Mouse (Mus musculus) embryonic facial prominence, embryonic 11.5 days (tissue): Measurements from ENCODE around the gene Pla1a. TPM values are rescaled to one million over a fixed set of nuclear protein-coding genes. Genes with fewer than 3 reads are reported as not detected.

Source experiments
- ATAC-seq: fragments of 200-750 bp; cut with Nextera tagmentation; replicated peaks from 2 replicates; pipeline ENCODE4 v1.8.0; 2017; ENCODE audit warnings: low read depth; ENCODE audit not compliant: insufficient number of reproducible peaks, low FRiP score, low TSS enrichment
- DNase-seq: peaks from one replicate; pipeline ENCODE4 v3.0.0-alpha.2; 2015; ENCODE audit warnings: low spot score
- H3K27ac ChIP-seq: fragments of 300-500 bp; sonication (generic); replicated peaks from 2 replicates; pipeline ENCODE4 v1.5.1; 2014; ENCODE audit warnings: mild to moderate bottlenecking, low read depth, low read length, control low read depth
- H3K27me3 ChIP-seq: fragments of 300-500 bp; sonication (generic); 2 replicates; pipeline ENCODE4 v1.6.1; 2014; ENCODE audit warnings: mild to moderate bottlenecking, low read length, moderate library complexity, mixed read lengths; ENCODE audit not compliant: control insufficient read depth, insufficient read depth
- H3K36me3 ChIP-seq: fragments of 300-500 bp; sonication (generic); replicated peaks from 2 replicates; pipeline ENCODE4 v1.6.1; 2014; ENCODE audit warnings: low read depth, mild to moderate bottlenecking, low read length, moderate library complexity, mixed read lengths; ENCODE audit not compliant: control insufficient read depth, insufficient read depth
- H3K4me1 ChIP-seq: fragments of 300-500 bp; sonication (generic); 2 replicates; pipeline ENCODE4 v1.6.1; 2014; ENCODE audit warnings: low read length, mixed read lengths; ENCODE audit not compliant: control insufficient read depth, insufficient read depth
- H3K4me2 ChIP-seq: fragments of 300-500 bp; sonication (generic); 2 replicates; pipeline ENCODE4 v1.6.1; 2014; ENCODE audit warnings: low read depth, mild to moderate bottlenecking, control low read depth, low read length, moderate library complexity
- H3K4me3 ChIP-seq: fragments of 300-500 bp; sonication (generic); 2 replicates; pipeline ENCODE4 v1.5.1; 2014; ENCODE audit warnings: low read depth, low read length, control low read depth
- H3K9ac ChIP-seq: fragments of 300-500 bp; sonication (generic); replicated peaks from 2 replicates; pipeline ENCODE4 v1.6.1; 2014; ENCODE audit warnings: mild to moderate bottlenecking, control low read depth, low read length
- H3K9me3 ChIP-seq: fragments of 300-500 bp; sonication (generic); replicated peaks from 2 replicates; pipeline ENCODE4 v1.6.1; 2016; ENCODE audit warnings: mild to moderate bottlenecking, low read length, inconsistent platforms, mixed read lengths; ENCODE audit not compliant: control insufficient read depth
- WGBS: fragments of 180-500 bp; shearing (Covaris S2); extraction: QIAGEN DNeasy Blood & Tissue Kit; methylation state at CpG from one replicate; pipeline ENCODE4 v1.1.7; 2014; 5-methylcytosine and 5-hydroxymethylcytosine counted together
- polyA plus RNA-seq: library from polyadenylated mRNA; unstranded; fragments of >200 nt; fragmentation: Nextera tagmentation; extraction: Ambion mirVana; gene quantifications from 2 replicates; pipeline ENCODE4 v1.2.1, GENCODE M21; 2014

Gene Pla1a
- polyA plus RNA-seq, 1 experiment from 2014 or later = not detected

DNA sequence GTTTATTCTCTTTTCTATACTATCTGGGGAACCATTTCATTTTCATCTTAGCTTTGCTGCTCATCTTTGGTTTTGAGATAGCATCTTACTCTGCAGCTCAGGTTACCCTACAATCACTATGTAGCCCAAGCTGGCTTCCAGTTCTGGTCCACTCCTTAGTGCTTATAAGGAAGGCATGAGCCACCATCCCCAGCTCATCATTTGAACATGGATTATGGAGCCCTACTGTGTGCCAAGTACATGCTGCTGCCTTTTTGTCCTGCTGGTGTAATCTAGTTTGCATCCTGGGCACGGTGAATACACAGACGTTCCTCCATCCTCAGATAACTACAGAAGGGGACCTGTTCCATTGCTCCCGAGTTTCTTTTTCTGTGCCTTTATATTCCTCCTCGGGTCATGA, 60.1 kb downstream of the Pla1a start:
- H3K9me3 ChIP-seq = no peaks in the 10 kb centered on the region
- no peak overlapping the region for H3K27ac ChIP-seq
- no peak overlapping the region for H3K4me3 ChIP-seq
- no peak overlapping the region for H3K9ac ChIP-seq
- no peaks in the 10 kb centered on the region for H3K27me3 ChIP-seq
- no peaks in the 10 kb centered on the region; the same call in 1 of the 2 replicates for H3K4me1 ChIP-seq
- ATAC-seq (no peak), DNase-seq (no peak)
- WGBS = 83% methylated on average over 4 of the region's 4 CpGs
- H3K36me3 ChIP-seq = no peaks in the 10 kb centered on the region
- no peak overlapping the region for H3K4me2 ChIP-seq

DNA sequence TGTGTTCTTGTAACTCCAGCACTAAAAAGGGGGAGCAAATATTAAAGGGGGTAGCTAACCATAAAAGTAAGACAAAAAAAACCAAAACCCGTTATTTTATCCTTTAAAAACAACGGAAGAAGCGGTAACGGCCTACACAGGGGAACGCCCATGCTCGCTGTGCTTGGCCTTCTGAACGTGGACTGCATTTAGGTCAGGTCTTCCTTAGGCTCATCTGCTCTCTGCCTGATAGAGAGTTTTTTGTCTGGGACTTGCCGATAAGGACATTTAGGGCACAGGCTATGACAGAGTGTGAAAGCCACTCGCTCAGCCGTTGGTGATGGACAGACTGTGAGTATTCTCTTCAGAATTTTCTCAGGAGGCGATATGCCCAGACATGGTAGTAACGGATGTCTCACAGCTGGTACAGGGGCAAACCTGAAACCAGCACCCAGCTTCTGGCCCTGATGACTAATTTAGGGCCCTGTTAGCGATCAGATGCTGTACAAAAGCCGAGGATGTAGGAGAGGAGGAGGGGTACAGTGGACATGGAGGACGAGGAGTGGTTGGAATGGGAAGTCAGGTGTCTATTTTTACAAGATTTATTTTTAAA, 61.1 kb downstream of the Pla1a start:
- H3K4me2 ChIP-seq = no peak overlapping the region
- H3K27me3 ChIP-seq = no peaks in the 10 kb centered on the region
- H3K4me1 ChIP-seq = no peaks in the 10 kb centered on the region; the same call in 1 of the 2 replicates
- no peaks in the 10 kb centered on the region for H3K9me3 ChIP-seq
- 90% methylated on average over 15 of the region's 15 CpGs for WGBS
- H3K27ac ChIP-seq = no peak overlapping the region
- H3K9ac ChIP-seq = no peak overlapping the region
- ATAC-seq (no peak), DNase-seq (no peak)
- H3K4me3 ChIP-seq = no peak overlapping the region
- no peaks in the 10 kb centered on the region for H3K36me3 ChIP-seq

DNA sequence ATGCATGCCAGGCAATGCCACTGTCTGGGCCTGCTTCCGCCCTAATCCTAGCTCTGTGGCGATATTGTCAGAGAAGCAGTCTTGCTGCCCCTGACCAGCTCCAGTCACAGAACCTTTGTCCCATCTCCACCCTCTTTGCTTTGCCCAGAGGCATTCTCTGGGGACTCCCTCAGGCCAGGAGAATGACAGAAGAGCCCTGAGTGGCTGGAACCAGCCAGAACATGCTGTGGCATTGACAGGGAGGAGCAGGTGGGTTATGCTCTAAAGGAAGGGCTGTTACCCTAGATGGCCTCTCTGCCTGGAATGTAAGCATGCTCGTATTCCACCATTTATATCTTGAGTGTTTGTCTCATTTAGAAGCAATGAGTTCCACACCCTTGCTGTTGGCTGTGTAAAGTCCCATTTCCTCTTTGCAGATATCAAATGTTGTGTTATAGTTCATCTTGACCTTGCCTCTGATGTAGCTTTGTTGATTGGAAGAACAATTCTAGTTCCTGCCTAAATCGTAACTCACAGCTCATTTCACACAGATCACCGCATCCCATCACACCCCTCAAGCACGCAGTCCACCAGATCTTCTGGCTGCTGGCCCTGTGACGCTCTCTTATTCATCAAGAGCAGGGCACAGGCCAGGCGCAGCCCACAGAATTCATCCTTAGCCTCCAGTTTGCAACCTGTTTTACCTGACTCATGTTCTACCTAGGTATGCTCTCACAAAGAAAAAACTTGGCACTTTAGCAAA, 62.1 kb downstream of the Pla1a start:
- ATAC-seq = no peak
- H3K4me2 ChIP-seq = no peak overlapping the region
- H3K4me3 ChIP-seq = no peak overlapping the region
- H3K27ac ChIP-seq = no peak overlapping the region
- 81% methylated on average over 8 of the region's 8 CpGs for WGBS
- DNase-seq = no peak
- H3K9ac ChIP-seq = no peak overlapping the region
- no peaks in the 10 kb centered on the region for H3K9me3 ChIP-seq
- no peaks in the 10 kb centered on the region for H3K4me1 ChIP-seq
- no peaks in the 10 kb centered on the region for H3K27me3 ChIP-seq
- H3K36me3 ChIP-seq = no peaks in the 10 kb centered on the region

DNA sequence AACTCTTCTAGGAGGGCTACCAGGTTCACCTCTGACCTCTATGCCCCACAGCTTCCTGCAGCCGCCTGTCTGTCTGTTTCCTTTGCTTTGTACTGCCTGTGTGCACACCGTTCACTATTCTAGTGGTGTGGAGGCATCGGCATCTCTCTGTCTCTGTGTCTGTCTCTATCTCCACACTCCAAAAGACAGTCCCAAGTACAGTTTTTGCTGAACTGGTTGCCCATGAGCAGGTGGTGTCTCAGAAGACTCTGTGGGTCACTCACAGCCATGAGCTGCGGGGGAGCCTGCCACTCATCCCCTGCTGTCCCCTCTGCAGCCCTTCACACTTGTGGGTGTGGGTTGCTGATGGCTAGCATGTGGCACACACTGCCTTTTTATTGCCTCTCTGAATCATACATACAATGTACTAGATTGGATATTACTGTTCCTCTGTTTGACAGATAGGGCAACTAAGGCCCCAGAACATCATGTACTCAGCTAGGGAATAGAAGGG, 62.9 kb downstream of the Pla1a start:
- 70% methylated on average over 4 of the region's 4 CpGs for WGBS
- H3K4me3 ChIP-seq = no peak overlapping the region
- ATAC-seq (no peak), DNase-seq (no peak)
- H3K4me1 ChIP-seq = no peaks in the 10 kb centered on the region
- no peaks in the 10 kb centered on the region for H3K36me3 ChIP-seq
- H3K9ac ChIP-seq = no peak overlapping the region
- H3K9me3 ChIP-seq = no peaks in the 10 kb centered on the region
- no peaks in the 10 kb centered on the region for H3K27me3 ChIP-seq
- H3K27ac ChIP-seq = no peak overlapping the region
- no peak overlapping the region for H3K4me2 ChIP-seq

DNA sequence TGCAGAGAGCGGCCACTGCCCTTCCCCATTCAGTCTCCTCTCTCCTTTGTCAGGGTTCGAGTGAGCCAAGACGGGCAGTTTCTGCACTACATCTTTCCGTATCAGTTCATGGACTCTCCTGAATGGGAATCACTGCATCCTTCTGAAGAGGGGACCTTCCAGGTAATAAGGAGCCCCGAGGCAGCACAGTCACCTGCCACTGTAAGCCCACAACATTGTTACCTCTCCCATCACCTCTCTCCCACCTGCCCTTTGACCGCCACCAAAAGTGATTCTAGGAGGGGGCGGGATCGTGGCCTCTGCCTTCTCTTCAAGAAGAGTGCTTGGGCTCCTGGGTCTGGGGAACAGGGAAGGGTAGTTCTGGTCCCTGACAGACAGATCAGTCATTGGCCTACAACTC, 63.5 kb downstream of the Pla1a start:
- 90% methylated on average over 8 of the region's 8 CpGs for WGBS
- ATAC-seq (no peak), DNase-seq (no peak)
- Histone ChIP-seq H3K4me2 (no peak overlapping the region), H3K9me3 (no peaks in the 10 kb centered on the region), H3K36me3 (no peaks in the 10 kb centered on the region), H3K4me1 (no peaks in the 10 kb centered on the region), H3K9ac (no peak overlapping the region), H3K4me3 (no peak overlapping the region), H3K27me3 (no peaks in the 10 kb centered on the region), H3K27ac (no peak overlapping the region)

DNA sequence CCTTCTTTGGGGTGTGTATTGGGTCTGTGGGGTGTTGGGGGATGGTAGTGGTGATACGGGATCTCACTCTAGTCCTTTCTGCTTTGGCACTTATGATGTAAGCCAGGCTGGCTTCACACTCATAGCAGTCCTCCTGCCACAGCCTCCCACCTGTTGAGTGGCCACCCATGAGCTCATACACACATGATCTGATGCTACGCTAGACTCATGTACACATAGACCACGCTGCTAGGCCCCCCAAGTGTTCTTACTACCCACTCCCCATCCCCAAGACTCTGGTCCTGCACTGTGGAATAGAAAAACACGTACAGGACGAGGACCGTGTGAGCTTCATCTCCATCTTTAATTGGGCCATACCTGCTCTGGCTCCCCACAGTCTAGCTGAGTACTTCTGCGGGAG, 63.9 kb downstream of the Pla1a start:
- H3K27me3 ChIP-seq = no peaks in the 10 kb centered on the region
- H3K4me3 ChIP-seq = no peak overlapping the region
- 83% methylated on average over 7 of the region's 7 CpGs for WGBS
- no peak overlapping the region for H3K9ac ChIP-seq
- no peaks in the 10 kb centered on the region for H3K4me1 ChIP-seq
- H3K27ac ChIP-seq = no peak overlapping the region
- no peak for ATAC-seq
- DNase-seq = no peak
- no peaks in the 10 kb centered on the region for H3K36me3 ChIP-seq
- no peaks in the 10 kb centered on the region for H3K9me3 ChIP-seq
- H3K4me2 ChIP-seq = no peak overlapping the region

DNA sequence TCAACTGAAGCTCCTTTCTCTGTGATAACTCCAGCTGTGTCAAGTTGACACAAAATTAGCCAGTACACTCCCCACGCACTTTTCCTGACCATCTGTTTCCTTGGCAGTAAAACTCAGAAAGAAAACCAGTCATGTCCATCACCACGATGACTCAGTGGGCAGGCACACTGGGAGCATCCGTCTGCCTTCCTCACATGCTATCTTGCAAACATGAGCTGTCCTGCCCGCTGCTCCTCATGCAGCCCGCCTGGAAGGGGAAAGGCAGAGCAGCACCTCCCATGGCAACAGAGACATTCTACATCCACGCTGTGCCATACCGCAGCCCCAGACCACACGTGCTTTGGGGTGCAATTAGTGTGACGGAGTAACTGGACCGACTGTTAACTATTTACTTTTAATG, 64.6 kb downstream of the Pla1a start:
- no peak for ATAC-seq
- Histone ChIP-seq H3K4me3 (no peak overlapping the region), H3K4me1 (no peaks in the 10 kb centered on the region), H3K27ac (no peak overlapping the region), H3K4me2 (no peak overlapping the region), H3K36me3 (no peaks in the 10 kb centered on the region), H3K9me3 (no peaks in the 10 kb centered on the region), H3K27me3 (no peaks in the 10 kb centered on the region), H3K9ac (no peak overlapping the region)
- WGBS = 66% methylated on average over 10 of the region's 10 CpGs
- DNase-seq = no peak

DNA sequence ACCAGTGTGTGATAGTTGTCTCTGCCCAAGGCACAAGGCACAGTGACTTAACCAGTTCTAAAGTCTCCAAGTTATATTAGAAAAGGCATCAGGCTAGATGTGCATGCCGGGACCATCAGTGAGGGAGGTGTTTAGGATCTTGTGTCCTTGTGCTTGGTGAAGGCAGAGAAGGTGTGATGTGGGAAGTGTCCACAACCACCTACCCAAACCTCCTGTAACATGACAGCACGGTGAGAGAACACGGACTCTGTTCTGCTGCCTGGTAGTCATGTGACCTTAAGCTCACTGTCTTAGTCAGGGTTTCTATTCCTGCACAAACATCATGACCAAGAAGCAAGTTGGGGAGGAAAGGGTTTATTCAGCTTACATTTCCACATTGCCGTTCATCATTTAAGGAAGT, 66.7 kb downstream of the Pla1a start:
- no peaks in the 10 kb centered on the region for H3K36me3 ChIP-seq
- H3K4me1 ChIP-seq = no peaks in the 10 kb centered on the region; the same call in 1 of the 2 replicates
- no peak for DNase-seq
- H3K4me2 ChIP-seq = no peak overlapping the region
- no peak overlapping the region for H3K9ac ChIP-seq
- no peak overlapping the region for H3K4me3 ChIP-seq
- H3K27ac ChIP-seq = no peak overlapping the region
- H3K27me3 ChIP-seq = no peaks in the 10 kb centered on the region
- no peak for ATAC-seq
- WGBS = 86% methylated on average over 4 of the region's 4 CpGs
- H3K9me3 ChIP-seq = no peaks in the 10 kb centered on the region
